Mouse (Mus musculus): ENCODE results near the gene Adam33. TPM values are rescaled to one million over a fixed set of nuclear protein-coding genes. Genes with fewer than 3 reads are reported as not detected.
"Not testable (repeated sequence)": the region's sequence is repeated elsewhere in the genome, so short reads cannot be mapped to it uniquely, and the experiment has no call there.

The Adam33 gene
- polyA plus RNA-seq, 1 experiment from 2014 or later = 17.3 TPM

DNA sequence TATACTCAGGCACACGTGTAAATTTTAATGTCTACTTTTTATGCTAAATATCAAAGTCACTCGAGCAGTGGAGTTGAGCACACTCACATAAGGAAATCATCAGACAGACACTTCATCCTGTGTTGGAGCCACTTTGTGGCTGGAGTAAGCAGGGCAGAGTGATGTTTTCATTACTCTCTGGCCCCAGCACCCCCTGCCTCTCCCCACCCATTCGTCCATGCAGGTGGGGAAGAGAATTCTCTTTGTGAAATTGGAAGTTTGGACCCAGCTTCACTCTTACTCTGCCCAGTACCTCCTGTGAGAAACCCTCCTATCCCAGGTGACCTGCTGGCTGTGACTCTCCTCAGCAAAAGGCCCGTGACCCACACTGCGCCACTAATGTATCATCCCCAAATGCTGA is 24.9 kb downstream of the Adam33 start:
- Histone ChIP-seq H3K9me3 (replicated peaks; ENCODE audit: control insufficient read depth, low read length) (peaks cover 4% of the 10 kb centered on the region), H3K4me1 (ENCODE audit: control insufficient read depth, insufficient read depth, low read length) (peaks cover 9% of the 10 kb centered on the region), H3K4me3 (ENCODE audit: low read length) (no peak overlapping the region), H3K9ac (ENCODE audit: low read length) (no peak overlapping the region), H3K4me2 (ENCODE audit: low read depth, low read length) (no peak overlapping the region), H3K27ac (ENCODE audit: low read length) (no peak overlapping the region), H3K27me3 (ENCODE audit: control insufficient read depth, insufficient read depth, low read length) (peaks cover 52% of the 10 kb centered on the region), H3K36me3 (ENCODE audit: control insufficient read depth, insufficient read depth) (no peaks in the 10 kb centered on the region)
- 87% methylated on average over 5 of the region's 5 CpGs for WGBS
- no peak for ATAC-seq (replicated peaks; ENCODE audit: extremely low read depth, insufficient read depth, low FRiP score)

DNA sequence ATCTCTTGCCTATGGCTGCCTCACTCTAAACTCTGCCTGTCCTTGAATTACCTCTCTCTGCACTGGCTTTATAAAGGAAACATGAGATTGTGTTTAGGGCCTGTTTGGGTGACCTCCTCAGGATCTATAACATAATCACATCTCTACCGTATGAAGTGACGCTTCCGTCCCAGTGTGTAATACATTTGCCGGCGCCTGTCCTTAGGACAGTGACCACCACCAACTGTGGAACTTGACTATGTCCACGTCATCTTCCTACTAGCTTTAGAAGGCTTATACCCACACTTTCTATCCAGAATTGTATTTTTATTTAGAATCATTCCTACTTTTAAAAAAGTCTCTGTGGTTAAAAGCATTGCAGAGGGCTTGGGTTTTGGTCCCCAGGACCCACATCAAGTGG is 25.4 kb downstream of the Adam33 start:
- no peak overlapping the region for H3K4me3 ChIP-seq (ENCODE audit: low read length)
- H3K9me3 ChIP-seq (replicated peaks; ENCODE audit: control insufficient read depth, low read length) = peaks cover 8% of the 10 kb centered on the region
- H3K4me1 ChIP-seq (ENCODE audit: control insufficient read depth, insufficient read depth, low read length) = peaks cover 9% of the 10 kb centered on the region
- ATAC-seq (replicated peaks; ENCODE audit: extremely low read depth, insufficient read depth, low FRiP score) = no peak
- 89% methylated on average over 6 of the region's 6 CpGs for WGBS
- peaks cover 51% of the 10 kb centered on the region for H3K27me3 ChIP-seq (ENCODE audit: control insufficient read depth, insufficient read depth, low read length)
- no peak overlapping the region for H3K27ac ChIP-seq (ENCODE audit: low read length)
- no peak overlapping the region for H3K9ac ChIP-seq (ENCODE audit: low read length)
- H3K4me2 ChIP-seq (ENCODE audit: low read depth, low read length) = no peak overlapping the region
- H3K36me3 ChIP-seq (ENCODE audit: control insufficient read depth, insufficient read depth) = no peaks in the 10 kb centered on the region

DNA sequence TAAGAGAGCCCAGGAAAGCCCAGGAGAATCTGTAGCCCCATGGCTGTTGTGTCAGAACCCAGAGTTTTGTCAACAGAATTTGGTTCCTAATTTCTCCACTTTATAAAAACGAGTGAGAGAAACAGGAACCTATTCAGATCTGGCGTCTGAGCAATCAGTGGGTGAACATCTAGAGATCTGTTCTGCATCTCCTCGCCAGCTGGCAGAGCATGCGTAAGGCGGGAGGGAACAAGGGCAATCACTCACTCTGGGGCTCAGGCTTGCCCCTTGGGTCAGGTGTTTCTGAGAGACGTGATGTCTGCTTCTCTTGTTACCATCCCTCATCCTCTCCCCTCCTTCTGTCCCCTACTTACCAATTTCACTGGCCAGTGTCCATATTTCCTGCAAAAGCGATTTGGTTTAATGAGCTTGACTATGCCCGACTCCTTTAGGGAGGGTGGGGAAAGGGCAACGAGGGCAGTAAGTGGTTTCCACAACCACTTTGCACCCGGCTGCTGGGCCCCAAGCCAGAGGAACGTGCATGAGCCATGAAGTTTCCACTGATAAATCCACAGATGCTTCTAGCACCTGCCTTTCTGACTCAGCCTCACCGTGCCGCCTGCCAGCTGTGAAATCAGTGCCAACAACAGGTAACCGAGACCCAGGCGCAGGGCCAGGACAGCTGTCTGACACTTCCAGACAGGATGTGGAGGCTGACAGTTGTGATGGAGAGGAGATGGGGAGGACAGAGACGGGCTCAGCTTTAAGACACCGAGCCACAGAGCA is 26.2 kb downstream of the Adam33 start:
- WGBS = 27% methylated on average over 17 of the region's 17 CpGs
- ATAC-seq (replicated peaks; ENCODE audit: extremely low read depth, insufficient read depth, low FRiP score) = peak; percentile 75
- no peak overlapping the region for H3K27ac ChIP-seq (ENCODE audit: low read length)

DNA sequence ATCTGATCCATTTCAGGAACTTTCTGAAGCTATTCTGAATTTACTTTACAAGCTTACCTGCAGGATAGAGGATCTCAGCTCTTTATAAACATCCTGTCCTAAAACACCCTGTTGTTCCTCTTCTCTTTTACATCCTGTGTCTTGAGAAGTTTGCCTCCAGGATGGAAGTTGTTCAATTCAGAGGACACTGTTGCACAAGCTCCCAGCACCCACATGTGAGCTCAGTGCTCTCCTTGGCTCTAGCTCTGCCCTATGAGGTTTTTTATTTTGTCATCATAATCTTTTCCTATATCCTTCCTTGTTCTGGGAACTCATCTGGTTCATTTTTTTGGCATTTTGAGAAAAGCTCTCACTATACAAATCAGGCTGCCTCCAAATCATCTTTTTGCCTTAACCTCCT is 26.9 kb downstream of the Adam33 start:
- H3K9ac ChIP-seq (ENCODE audit: low read length) = no peak overlapping the region
- peaks cover 9% of the 10 kb centered on the region for H3K9me3 ChIP-seq (replicated peaks; ENCODE audit: control insufficient read depth, low read length)
- H3K27me3 ChIP-seq (ENCODE audit: control insufficient read depth, insufficient read depth, low read length) = peaks cover 37% of the 10 kb centered on the region
- H3K4me1 ChIP-seq (ENCODE audit: control insufficient read depth, insufficient read depth, low read length) = peaks cover 9% of the 10 kb centered on the region
- no peak overlapping the region for H3K4me3 ChIP-seq (ENCODE audit: low read length)
- no peaks in the 10 kb centered on the region for H3K36me3 ChIP-seq (ENCODE audit: control insufficient read depth, insufficient read depth)
- ATAC-seq (replicated peaks; ENCODE audit: extremely low read depth, insufficient read depth, low FRiP score) = no peak
- no peak overlapping the region for H3K4me2 ChIP-seq (ENCODE audit: low read depth, low read length)
- no peak overlapping the region for H3K27ac ChIP-seq (ENCODE audit: low read length)

More for the DNA sequence above, 26.2 kb downstream of the Adam33 start:
- peaks cover 9% of the 10 kb centered on the region for H3K4me1 ChIP-seq (ENCODE audit: control insufficient read depth, insufficient read depth, low read length)
- H3K9ac ChIP-seq (ENCODE audit: low read length) = no peak overlapping the region
- no peak overlapping the region for H3K4me3 ChIP-seq (ENCODE audit: low read length)
- H3K27me3 ChIP-seq (ENCODE audit: control insufficient read depth, insufficient read depth, low read length) = peaks cover 43% of the 10 kb centered on the region
- no peak overlapping the region for H3K4me2 ChIP-seq (ENCODE audit: low read depth, low read length)
- no peaks in the 10 kb centered on the region for H3K36me3 ChIP-seq (ENCODE audit: control insufficient read depth, insufficient read depth)
- peaks cover 9% of the 10 kb centered on the region for H3K9me3 ChIP-seq (replicated peaks; ENCODE audit: control insufficient read depth, low read length)

DNA sequence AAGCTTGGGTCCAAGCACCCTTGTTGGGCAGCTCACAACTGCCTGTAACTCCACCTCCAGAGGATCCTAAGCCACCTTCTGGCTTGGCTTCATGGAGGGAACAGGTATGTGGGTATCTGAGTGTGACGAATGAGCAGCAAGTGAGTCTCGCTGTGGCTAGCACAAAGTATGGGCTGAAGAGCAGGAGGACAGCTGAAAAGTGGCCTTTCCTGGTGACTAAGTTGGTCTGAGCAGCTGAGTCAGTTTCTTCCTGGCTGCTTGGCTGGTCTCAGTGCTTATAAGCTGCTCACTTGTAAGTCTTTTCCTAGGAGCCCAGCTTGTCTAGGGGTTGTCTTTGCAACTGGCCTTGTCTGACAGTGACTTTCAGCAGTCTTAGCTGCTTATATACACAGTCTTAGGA is 27.3 kb downstream of the Adam33 start:
- no peak overlapping the region for H3K27ac ChIP-seq (ENCODE audit: low read length)
- ATAC-seq (replicated peaks; ENCODE audit: extremely low read depth, insufficient read depth, low FRiP score) = no peak
- no peak overlapping the region for H3K9ac ChIP-seq (ENCODE audit: low read length)
- WGBS = 94% methylated on average over 2 of the region's 2 CpGs
- H3K4me3 ChIP-seq (ENCODE audit: low read length) = no peak overlapping the region
- peaks cover 33% of the 10 kb centered on the region for H3K27me3 ChIP-seq (ENCODE audit: control insufficient read depth, insufficient read depth, low read length)
- no peak overlapping the region for H3K4me2 ChIP-seq (ENCODE audit: low read depth, low read length)
- no peaks in the 10 kb centered on the region for H3K36me3 ChIP-seq (ENCODE audit: control insufficient read depth, insufficient read depth)
- H3K9me3 ChIP-seq (replicated peaks; ENCODE audit: control insufficient read depth, low read length) = peaks cover 9% of the 10 kb centered on the region
- peaks cover 9% of the 10 kb centered on the region for H3K4me1 ChIP-seq (ENCODE audit: control insufficient read depth, insufficient read depth, low read length)

DNA sequence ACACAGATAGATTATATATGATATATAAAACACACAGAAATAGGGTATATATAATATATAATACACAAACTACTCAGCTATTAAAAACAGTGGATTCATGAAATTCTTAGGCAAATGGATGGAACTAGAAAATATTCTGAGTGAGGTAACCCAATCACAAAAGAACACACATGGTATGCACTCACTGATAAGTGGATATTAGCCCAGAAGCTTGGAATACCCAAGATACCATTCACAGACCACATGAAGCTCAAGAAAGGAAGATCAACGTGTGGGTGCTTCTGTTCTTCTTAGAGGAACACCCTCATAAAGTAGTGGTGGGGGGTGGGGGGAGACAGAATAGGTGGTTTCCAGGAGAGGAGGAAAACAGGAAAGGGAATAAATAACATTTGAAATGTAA is 32.2 kb downstream of the Adam33 start:
- H3K4me3 ChIP-seq (ENCODE audit: low read length); H3K36me3 ChIP-seq (ENCODE audit: control insufficient read depth, insufficient read depth); H3K9me3 ChIP-seq (replicated peaks; ENCODE audit: control insufficient read depth, low read length); H3K4me1 ChIP-seq (ENCODE audit: control insufficient read depth, insufficient read depth, low read length); H3K27ac ChIP-seq (ENCODE audit: low read length); H3K4me2 ChIP-seq (ENCODE audit: low read depth, low read length); H3K9ac ChIP-seq (ENCODE audit: low read length); H3K27me3 ChIP-seq (ENCODE audit: control insufficient read depth, insufficient read depth, low read length); ATAC-seq (replicated peaks; ENCODE audit: extremely low read depth, insufficient read depth, low FRiP score): not testable (repeated sequence)
- WGBS = 14% methylated on average over 1 of the region's 1 CpGs

DNA sequence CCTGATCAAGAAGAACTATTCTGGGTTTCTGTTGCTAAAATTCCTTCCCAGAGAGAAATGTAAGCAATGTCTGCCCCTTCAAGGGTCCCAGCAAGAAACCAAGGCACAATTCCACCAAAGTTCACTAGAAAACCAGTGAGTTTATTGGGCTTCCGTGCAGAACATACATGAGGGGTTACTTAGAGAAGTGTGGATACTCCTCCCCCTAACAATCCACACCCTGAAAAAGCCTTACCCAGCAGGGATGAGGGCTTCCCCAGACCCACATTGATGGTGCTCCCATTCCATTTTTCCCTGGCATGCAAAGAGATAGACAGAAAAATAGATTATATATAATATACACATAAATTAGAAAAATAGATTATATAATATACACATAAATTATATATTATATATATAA is 32.6 kb downstream of the Adam33 start:
- WGBS = 81% methylated on average over 1 of the region's 1 CpGs
- Histone ChIP-seq H3K9me3 (replicated peaks; ENCODE audit: control insufficient read depth, low read length) (peaks cover 9% of the 10 kb centered on the region), H3K4me2 (ENCODE audit: low read depth, low read length) (no peak overlapping the region), H3K9ac (ENCODE audit: low read length) (no peak overlapping the region), H3K4me3 (ENCODE audit: low read length) (no peak overlapping the region), H3K36me3 (ENCODE audit: control insufficient read depth, insufficient read depth) (0 out of 2 replicates have a peak, but pooled peaks cover 3% of the 10 kb centered on the region), H3K27me3 (ENCODE audit: control insufficient read depth, insufficient read depth, low read length) (peaks cover 5% of the 10 kb centered on the region; the same call in 1 of the 2 replicates), H3K27ac (ENCODE audit: low read length) (no peak overlapping the region), H3K4me1 (ENCODE audit: control insufficient read depth, insufficient read depth, low read length) (peaks cover 5% of the 10 kb centered on the region; the same call in 1 of the 2 replicates)
- ATAC-seq (replicated peaks; ENCODE audit: extremely low read depth, insufficient read depth, low FRiP score) = no peak

DNA sequence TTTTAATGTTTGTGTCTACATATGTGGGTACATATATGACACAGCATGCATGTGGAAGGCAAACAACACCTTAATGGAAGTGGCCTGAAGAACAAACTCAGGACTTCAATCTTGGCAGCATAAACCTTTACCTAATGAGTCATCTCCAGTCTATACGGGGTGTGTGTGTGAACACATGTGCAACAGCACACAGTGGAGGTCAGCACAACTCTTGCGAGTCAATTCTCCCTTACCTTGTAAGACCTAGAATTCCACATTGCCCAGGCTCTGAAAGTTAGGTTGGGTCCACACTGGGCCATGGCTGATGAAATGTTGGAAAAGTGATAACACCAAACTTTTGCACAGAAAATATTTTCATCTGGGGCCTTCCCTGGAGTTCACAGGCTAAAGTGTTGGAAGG is 33.1 kb downstream of the Adam33 start:
- 80% methylated on average over 2 of the region's 2 CpGs for WGBS
- Histone ChIP-seq H3K4me2 (ENCODE audit: low read depth, low read length) (no peak overlapping the region), H3K27ac (ENCODE audit: low read length) (no peak overlapping the region), H3K9ac (ENCODE audit: low read length) (no peak overlapping the region), H3K4me1 (ENCODE audit: control insufficient read depth, insufficient read depth, low read length) (peaks cover 5% of the 10 kb centered on the region; the same call in 1 of the 2 replicates), H3K27me3 (ENCODE audit: control insufficient read depth, insufficient read depth, low read length) (peaks cover 2% of the 10 kb centered on the region; the same call in 1 of the 2 replicates), H3K9me3 (replicated peaks; ENCODE audit: control insufficient read depth, low read length) (peaks cover 9% of the 10 kb centered on the region), H3K36me3 (ENCODE audit: control insufficient read depth, insufficient read depth) (0 out of 2 replicates have a peak, but pooled peaks cover 3% of the 10 kb centered on the region), H3K4me3 (ENCODE audit: low read length) (no peak overlapping the region)
- no peak for ATAC-seq (replicated peaks; ENCODE audit: extremely low read depth, insufficient read depth, low FRiP score)

DNA sequence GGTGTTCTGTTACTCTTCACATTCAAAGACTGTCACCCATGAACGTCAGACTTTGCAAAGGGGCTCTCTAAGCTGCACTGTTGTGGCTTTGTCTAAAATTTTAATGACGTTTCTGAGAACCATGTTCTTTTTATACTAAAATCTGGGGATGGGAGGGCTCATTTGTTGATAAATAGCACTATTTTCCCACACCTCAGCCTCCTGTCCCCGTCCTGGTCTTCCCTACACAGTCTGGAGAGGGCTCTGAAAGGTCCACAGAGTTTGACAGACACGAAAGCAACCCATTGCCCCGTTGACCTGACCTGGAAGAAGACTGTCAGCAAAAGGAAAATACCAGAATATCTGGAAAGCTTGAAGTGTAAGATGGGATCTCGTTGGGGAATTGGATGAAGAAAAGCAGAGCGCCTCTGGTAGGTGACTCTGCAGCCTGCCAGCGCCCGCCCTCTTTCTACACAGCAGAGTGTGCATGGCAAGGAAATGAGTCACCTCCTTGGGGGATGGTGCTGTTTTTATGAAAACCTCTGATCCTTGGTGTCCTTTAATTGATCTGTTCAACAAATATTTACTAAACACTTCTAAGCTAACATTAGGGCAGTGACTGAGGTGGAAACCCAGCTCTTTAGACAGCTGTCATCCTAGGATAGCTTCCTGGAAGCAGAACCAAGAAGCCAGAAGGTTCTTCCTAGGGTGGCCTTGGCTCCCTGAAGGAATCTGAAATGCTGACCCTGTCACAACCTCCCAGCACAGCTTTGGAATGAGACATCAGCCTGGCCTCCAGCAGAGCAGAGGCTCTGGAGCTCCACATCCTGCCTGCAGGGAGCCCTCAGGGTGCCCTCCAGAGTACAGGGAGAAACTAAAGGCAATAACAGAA is 34.3 kb downstream of the Adam33 start:
- WGBS = 46% methylated on average over 9 of the region's 9 CpGs
- Histone ChIP-seq H3K27me3 (ENCODE audit: control insufficient read depth, insufficient read depth, low read length) (no peaks in the 10 kb centered on the region), H3K4me2 (ENCODE audit: low read depth, low read length) (no peak overlapping the region), H3K27ac (ENCODE audit: low read length) (peak overlapping the region; percentile 69), H3K9me3 (replicated peaks; ENCODE audit: control insufficient read depth, low read length) (peaks cover 9% of the 10 kb centered on the region), H3K4me1 (ENCODE audit: control insufficient read depth, insufficient read depth, low read length) (peaks cover 5% of the 10 kb centered on the region; the same call in 1 of the 2 replicates), H3K4me3 (ENCODE audit: low read length) (no peak overlapping the region), H3K36me3 (ENCODE audit: control insufficient read depth, insufficient read depth) (0 out of 2 replicates have a peak, but pooled peaks cover 5% of the 10 kb centered on the region), H3K9ac (ENCODE audit: low read length) (no peak overlapping the region)
- peak; percentile 73 for ATAC-seq (replicated peaks; ENCODE audit: extremely low read depth, insufficient read depth, low FRiP score)

Measured in heart, embryonic 16.5 days (tissue).